Mouse (Mus musculus) G1E (cell line): ENCODE data around the gene Flrt2.

Experiments used
- CTCF ChIP-seq: IDR thresholded peaks from 2 replicates; pipeline ENCODE4 v1.5.1; 2012; ENCODE audit warnings: low read depth, low read length, inconsistent platforms, mixed read lengths
- POLR2AphosphoS5 ChIP-seq: IDR thresholded peaks from 2 replicates; pipeline ENCODE4 v1.6.1; 2012; ENCODE audit warnings: low read depth, low read length, inconsistent platforms; ENCODE audit not compliant: insufficient replicate concordance

DNA sequence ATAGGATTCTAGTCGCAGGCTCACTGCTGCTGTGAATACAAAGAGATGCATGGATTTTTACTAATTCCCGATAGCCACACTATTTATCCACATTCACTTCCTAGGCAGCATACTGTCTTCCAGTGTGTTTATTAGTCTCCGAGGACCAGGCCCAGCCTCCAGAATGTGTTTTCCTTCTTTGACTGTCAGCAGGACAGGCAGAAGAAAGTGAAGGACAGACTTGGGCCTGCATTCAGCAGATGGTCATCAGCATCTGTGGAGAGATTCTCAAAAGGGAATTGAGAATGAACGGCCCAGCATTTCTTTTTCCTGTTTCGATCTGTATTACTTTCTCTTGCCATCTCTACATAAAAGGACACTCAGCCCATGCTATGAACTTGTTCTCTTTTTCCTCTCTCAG, 46.0 kb downstream of the Flrt2 start:
- TF ChIP-seq POLR2AphosphoS5 (no peak), CTCF (no peak)
